Mouse (Mus musculus) gastrocnemius, postnatal 10 days (tissue): Measurements from ENCODE around the gene Hp. TPM values are rescaled to one million over a fixed set of nuclear protein-coding genes. Genes with fewer than 3 reads are reported as not detected.
A peak's percentile ranks its signal among the peaks of the same experiment; 100 is the strongest.

Experiments
- DNase-seq: peaks from one replicate; pipeline ENCODE4 v3.0.0; 2021; ENCODE audit warnings: mixed read lengths
- total RNA-seq, 2 experiments: library from RNA; stranded (reverse); gene quantifications; 2 replicates each; pipeline ENCODE4 v1.2.3; 2021

Hp gene
- total RNA-seq, 2 experiments from 2014 or later: 8.3 to 9.7 TPM

DNA sequence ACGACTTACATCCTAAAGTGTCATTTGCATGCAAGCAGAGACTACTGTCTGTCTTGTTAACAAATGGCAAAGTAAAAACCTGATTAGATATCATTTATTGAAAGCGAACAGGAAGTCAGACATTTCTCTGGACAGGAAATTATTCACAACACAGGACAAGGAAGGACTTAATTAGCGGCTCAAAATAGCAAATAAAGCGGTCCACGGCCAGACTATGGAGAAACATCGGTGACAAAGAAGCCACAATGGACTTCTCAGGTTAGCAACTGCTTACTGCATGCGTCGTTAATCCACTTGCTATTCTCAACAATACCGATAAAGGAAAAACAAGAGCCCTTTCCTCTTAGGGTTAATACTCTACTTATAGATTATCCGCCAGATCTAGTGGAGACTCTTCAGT, 14.2 kb downstream of the Hp start:
- no peak for DNase-seq

- no peak for DNase-seq
Observed at GRCm38 (mm10) chr8:109563881-109564280, 15.1 kb downstream of the Hp start.

DNA sequence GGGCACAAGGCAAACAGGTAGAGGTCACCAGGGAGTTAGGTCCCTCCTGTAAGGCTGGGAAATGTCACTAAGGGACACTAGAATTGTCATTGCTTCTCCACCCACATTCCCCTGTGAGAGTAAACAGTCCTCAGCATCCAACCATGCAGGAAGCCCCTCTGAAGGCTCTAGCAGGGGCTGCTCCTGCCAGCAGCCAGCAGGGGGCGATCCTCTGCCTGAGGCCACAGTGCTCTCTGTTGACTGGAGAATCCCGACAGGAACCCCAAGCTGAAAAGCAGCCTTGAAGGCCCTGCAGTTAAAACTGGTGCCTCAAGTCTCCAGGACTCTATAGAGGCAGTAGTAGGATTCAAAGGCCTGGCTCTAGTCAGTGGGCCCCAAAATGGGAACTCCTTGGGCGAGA, 27.3 kb downstream of the Hp start:
- DNase-seq: peak; percentile 26

DNA sequence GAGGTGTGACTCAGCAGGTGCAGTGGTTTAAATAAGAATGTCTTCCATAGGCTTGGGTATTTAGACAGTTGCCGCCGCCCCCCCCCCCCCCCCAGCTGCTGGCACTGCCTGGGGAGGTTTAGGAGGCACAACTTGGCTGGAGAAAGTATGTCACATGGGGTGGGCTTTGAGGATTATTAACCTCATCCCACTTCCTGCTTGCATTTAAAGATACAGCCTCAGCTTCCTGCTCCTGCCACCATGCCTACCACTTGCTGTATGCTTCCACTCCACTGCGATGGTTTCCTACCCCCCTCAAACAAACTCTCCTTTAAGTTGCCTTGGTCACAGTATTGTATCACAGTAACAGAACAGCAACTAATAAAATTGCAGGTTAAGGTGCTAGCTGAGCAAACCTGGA, 34.9 kb downstream of the Hp start:
- DNase-seq: no peak

DNA sequence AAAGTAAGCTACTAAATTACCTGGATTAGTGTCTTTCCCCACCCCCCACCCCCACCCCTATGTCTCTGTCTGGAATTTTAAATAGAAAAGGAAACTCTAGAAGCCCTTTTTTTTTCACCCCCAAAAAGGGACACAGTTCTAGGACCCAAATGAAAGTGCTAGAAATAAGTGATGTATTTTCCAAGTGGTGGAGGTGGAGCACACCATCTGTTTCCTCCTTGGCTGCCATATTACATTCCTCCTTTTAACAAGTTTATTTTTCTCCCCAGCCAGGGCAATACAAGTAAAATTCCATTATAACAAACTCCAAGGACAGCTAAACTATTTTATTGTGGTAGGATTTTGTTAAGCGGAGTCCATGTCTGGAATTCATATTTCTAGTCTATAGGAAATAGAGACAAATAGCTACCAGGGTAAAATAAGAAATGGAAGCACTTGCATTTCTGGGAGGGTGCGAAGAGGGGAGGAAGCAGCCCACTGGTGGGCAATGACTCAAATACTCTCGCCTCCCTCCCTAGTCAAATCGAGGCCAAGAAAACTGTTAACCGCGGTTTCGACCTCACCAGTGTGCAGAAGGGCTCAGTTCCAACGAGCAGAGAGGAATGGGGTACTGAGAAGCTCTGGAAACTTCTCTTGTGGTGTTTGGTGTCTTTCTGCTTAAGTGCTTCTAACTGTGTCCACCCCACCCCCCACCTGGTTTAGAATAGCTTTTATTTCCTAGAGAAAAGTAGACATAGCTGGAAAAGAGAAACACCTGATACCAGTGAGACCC, 36.0 kb downstream of the Hp start:
- no peak for DNase-seq

GRCm38 (mm10) chr8:109542165-109542564, 36.8 kb downstream of the Hp start:
- no peak for DNase-seq

GRCm38 (mm10) chr8:109536703-109537102, 42.3 kb downstream of the Hp start:
- peak; percentile 82 for DNase-seq

DNA sequence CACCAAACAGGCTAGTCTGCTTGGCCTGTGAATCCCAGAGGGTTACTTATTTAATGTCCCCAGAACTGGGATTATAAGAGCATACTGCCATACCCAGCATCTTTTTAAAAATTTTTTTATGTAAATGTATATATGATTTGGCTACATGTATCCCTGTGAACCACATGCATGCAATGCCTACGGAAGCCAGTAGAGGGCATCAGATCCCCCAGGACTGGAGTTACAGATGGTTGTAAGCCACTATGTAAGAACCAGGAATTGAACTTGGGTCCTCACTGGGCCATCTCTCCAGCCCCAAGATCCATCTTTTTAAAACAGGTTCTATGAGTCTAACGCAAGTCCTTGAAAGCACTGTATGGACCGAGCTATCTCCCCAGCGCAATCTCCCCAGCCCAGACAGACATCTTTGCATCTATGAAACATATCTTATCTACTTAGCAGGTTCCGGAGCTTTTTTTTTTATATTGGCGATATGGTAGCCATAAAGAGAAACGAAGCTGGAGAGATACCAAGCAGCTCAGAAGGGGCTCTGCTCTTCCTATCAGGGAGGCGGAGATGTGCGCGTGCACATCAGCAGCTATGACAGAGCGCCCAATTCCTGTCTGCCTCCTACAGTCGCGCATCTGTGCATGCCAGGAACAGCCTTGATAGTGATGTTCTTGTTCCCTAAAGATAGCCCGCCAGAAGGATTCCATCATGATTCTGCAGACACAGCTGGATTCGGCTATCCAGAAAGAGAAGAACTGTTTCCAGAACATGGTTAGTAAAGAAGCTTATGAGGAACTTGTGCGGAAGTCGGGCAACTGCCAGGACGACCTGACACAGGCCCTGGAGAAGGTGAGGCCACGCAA, 43.6 kb downstream of the Hp start:
- no peak for DNase-seq

Other genes starting within 250 kb of the Hp start
- not detected for gene Pmfbp1, start 85.1 kb downstream of the Hp start, total RNA-seq
- 10 to 100 TPM; 12.9 to 13.6 TPM for gene Dhx38, start 13.3 kb downstream of the Hp start, total RNA-seq
- 1 to 10 TPM; 6.9 to 7.7 TPM for gene Txnl4b, start 13.3 kb downstream of the Hp start, total RNA-seq
- 10 to 100 TPM; 13.1 to 13.4 TPM for gene Dhodh, start 29.5 kb upstream of the Hp start, total RNA-seq
- gene Pkd1l3, start 35.3 kb upstream of the Hp start, total RNA-seq: under 1 TPM in 1 of 2 experiments, not detected in 1; 0.23 TPM
- gene Ist1, start 114.1 kb upstream of the Hp start, total RNA-seq: 10 to 100 TPM; 32.3 to 40.7 TPM
- 1 to 10 TPM; 7.5 to 9.5 TPM for gene Zfp821, start 126.4 kb upstream of the Hp start, total RNA-seq
- 10 to 100 TPM; 25.1 to 25.4 TPM for gene Atxn1l, start 158.6 kb upstream of the Hp start, total RNA-seq
- 10 to 100 TPM; 34.8 to 42.5 TPM for gene Ap1g1, start 199.4 kb upstream of the Hp start, total RNA-seq